In genomic region chr1:64121559-64122465, GRCm38 (mm10) we compare ENCODE assay signal across 8 mouse cellular contexts. TPM values are rescaled to one million over a fixed set of nuclear protein-coding genes. Genes with fewer than 3 reads are reported as not detected.
DNase-seq lines count a peak whose midpoint lies in the region; ATAC-seq lines count a peak whose summit lies in the region.

Gene Klf7 (minus strand): TSS chr1:64122282.

- H3K9me3 ChIP-seq in intestine, embryonic 14.5 days (ENCODE audit: control insufficient read depth, low read length), result no peaks in the 10 kb centered on the region

- H3K9ac ChIP-seq in intestine, embryonic 14.5 days (ENCODE audit: low read length), result peak within 1 kb of the TSS; percentile 100

- ATAC-seq in intestine, embryonic 14.5 days (replicated peaks; ENCODE audit: low FRiP score, low TSS enrichment, low read depth), result peak; percentile 98

- H3K27me3 ChIP-seq in intestine, embryonic 14.5 days (replicated peaks; ENCODE audit: control insufficient read depth, insufficient read depth, low read length), result no peaks in the 10 kb centered on the region

- intact Hi-C loops in left cerebral cortex, postnatal 14 days (cut with DNase I), result loop anchor here (1.0 to 5.0 kb wide), 6 partner anchors 70 to 359 kb away; no protein-coding TSS in a partner anchor

- H3K36me3 ChIP-seq in intestine, embryonic 14.5 days (ENCODE audit: control insufficient read depth, insufficient read depth, low read length), result no peaks in the 10 kb centered on the region

- peak within 1 kb of the TSS; percentile 100 for H3K27ac ChIP-seq in intestine, embryonic 14.5 days (ENCODE audit: low read depth)

- DNase-seq in adrenal gland, adult 18-20 months (ENCODE audit: low spot score in 2 of 2), result peak; percentile 94 to 95
- peak; percentile 99 for DNase-seq in embryo, embryonic 11 days
- DNase-seq in gastrocnemius, postnatal 25 days, result peak; percentile 100
- peak; percentile 97 for DNase-seq in intestine, embryonic 14.5 days (ENCODE audit: low spot score)
- peak; percentile 99 to 100 for DNase-seq in left cerebral cortex, postnatal 14 days (ENCODE audit: low spot score in 2 of 2)
- DNase-seq in mesoderm, embryonic 11.5 days (ENCODE audit: low read depth, low spot score), result peak; percentile 100
- peak; percentile 99 for DNase-seq in right cerebral cortex, postnatal 36 days (ENCODE audit: low spot score in 2 of 2)
- DNase-seq in yolk sac, embryonic 10.5 days (ENCODE audit: low spot score), result peak; percentile 98

- peaks cover 24% of the 10 kb centered on the region; the same call in 1 of the 2 replicates for H3K4me1 ChIP-seq in intestine, embryonic 14.5 days (replicated peaks; ENCODE audit: control insufficient read depth, insufficient read depth, low read length)

- H3K4me2 ChIP-seq in intestine, embryonic 14.5 days (ENCODE audit: low read length), result peak within 1 kb of the TSS; percentile 80

- WGBS in intestine, embryonic 14.5 days, result under 1% methylated on average over 77 of the region's 82 CpGs

- peak within 1 kb of the TSS; percentile 83 for H3K4me3 ChIP-seq in intestine, embryonic 14.5 days (ENCODE audit: low read depth, low read length)

RNA-seq across cellular contexts. Expression of gene Klf7, which starts in this region (rescaled TPM):
- 10 to 100 TPM; 15.3 to 19.1 TPM for total RNA-seq in adrenal gland, adult 18-20 months (2021)
- total RNA-seq in gastrocnemius, postnatal 25 days (2021), result 1 to 10 TPM; 7.1 to 8.6 TPM
- polyA plus RNA-seq in intestine, embryonic 14.5 days (2014; fragmentation: Nextera tagmentation; extraction: Ambion mirVana), result 30.5 and 33.1 TPM in 2 replicates
- 10 to 100 TPM; 54.2 to 55.8 TPM for total RNA-seq in left cerebral cortex, postnatal 14 days (2021)

Comparison
In these comparisons a context has a peak if more than half of its experiments do, and no peak if none do; other contexts are left out.
1. Peak in every context shown above with its lines: DNase-seq, ATAC-seq, H3K4me3 ChIP-seq and H3K27ac ChIP-seq.